7 mouse cellular contexts compared by ENCODE assay signal in genomic region chr11:79647071-79647501, GRCm38 (mm10). TPM values are rescaled to one million over a fixed set of nuclear protein-coding genes. Genes with fewer than 3 reads are reported as not detected.
DNase-seq lines count a peak whose midpoint lies in the region.

No protein-coding gene starts in this region.

- peak; percentile 73 for DNase-seq in right cerebral cortex, adult 18-20 months
- DNase-seq in right cerebral cortex, adult 2 months (ENCODE audit: low spot score in 2 of 2): no peak
- DNase-seq in heart, postnatal 4 days: peak; percentile 25
- DNase-seq in layer of hippocampus, postnatal 10 days (ENCODE audit: low spot score in 2 of 2): peak; percentile 72 to 78
- DNase-seq in right cerebral cortex, postnatal 14 days: peak; percentile 44
- no peak for DNase-seq in lung, postnatal 14 days
- DNase-seq in urinary bladder, adult 2 months (ENCODE audit: low spot score): no peak

RNA-seq across cellular contexts. Expression of gene Rab11fip4, which starts 56.1 kb away (rescaled TPM):
- total RNA-seq in heart, postnatal 4 days (2021): under 1 TPM; 0.07 to 0.14 TPM
- 100 to 1,000 TPM; 147 to 149 TPM for total RNA-seq in layer of hippocampus, postnatal 10 days (2021)
- polyA plus RNA-seq in urinary bladder, adult 2 months (2012; rRNA removed): 0.74 and 0.81 TPM in 2 replicates

Comparison
In these comparisons a context has a peak if more than half of its experiments do, and no peak if none do; other contexts are left out.
1. DNase-seq: peak in right cerebral cortex, adult 18-20 months (single experiment), heart, postnatal 4 days (single experiment), layer of hippocampus, postnatal 10 days (2 of 2) and right cerebral cortex, postnatal 14 days (single experiment); none in right cerebral cortex, adult 2 months (0 of 2), lung, postnatal 14 days (single experiment) and urinary bladder, adult 2 months (single experiment).
2. RNA of gene Rab11fip4, which starts 56.1 kb away (total RNA-seq): 147 to 149 TPM in layer of hippocampus, postnatal 10 days; 0.07 to 0.14 TPM in heart, postnatal 4 days; every median in the first group is over 100 times any median in the second.